Mouse (Mus musculus) ovary, postnatal 10 days (tissue): Measurements from ENCODE around the gene Il23a.
"Not testable (repeated sequence)": the region's sequence is repeated elsewhere in the genome, so short reads cannot be mapped to it uniquely, and the experiment has no call there.

Source experiments
- DNase-seq: peaks from one replicate; pipeline ENCODE4 v3.0.0; 2022; ENCODE audit warnings: low spot score

The Il23a gene

GRCm38 (mm10) chr10:128263393-128264310, 34.9 kb downstream of the Il23a start:
- DNase-seq = no peak

GRCm38 (mm10) chr10:128262300-128262699, 36.3 kb downstream of the Il23a start:
- DNase-seq = no peak

DNA sequence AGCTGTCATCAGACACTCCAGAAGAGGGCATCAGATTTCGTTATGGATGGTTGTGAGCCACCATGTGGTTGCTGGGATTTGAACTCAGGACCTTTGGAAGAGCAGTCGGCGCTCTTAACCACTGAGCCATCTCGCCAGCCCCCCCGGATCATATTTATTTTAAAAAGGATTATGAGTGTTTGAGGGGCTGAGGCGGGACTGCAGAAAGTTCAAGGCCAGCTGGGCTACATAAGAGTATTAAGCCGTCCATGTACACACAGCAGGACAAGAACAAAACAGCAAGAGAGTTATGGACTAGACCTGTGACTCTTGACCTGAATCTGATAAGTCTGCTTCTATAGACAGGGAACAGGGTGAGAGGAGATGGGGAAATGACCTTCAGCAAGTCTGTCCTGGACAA, 38.2 kb downstream of the Il23a start:
- DNase-seq = not testable (repeated sequence)

DNA sequence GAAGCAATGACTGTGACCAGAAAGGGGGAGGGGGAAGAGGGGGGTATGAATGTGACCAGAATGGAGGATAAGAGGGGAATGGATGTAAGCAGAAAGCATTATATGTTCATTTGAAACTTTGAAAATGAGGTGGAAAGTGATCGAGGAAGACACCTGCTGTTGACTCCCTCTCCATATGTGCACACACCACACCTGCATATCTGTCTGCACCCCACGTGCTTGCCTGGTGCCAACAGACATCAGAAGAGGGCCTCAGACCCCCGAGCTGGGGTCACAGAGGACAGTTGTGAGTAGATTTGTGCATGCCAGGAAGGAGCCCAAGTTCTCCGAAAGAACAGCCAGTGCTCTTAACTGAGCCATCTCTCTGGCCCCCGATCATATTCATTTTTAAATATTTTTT, 38.6 kb downstream of the Il23a start:
- no peak for DNase-seq

- no peak for DNase-seq
Observed at GRCm38 (mm10) chr10:128258953-128259352, 39.6 kb downstream of the Il23a start.

DNA sequence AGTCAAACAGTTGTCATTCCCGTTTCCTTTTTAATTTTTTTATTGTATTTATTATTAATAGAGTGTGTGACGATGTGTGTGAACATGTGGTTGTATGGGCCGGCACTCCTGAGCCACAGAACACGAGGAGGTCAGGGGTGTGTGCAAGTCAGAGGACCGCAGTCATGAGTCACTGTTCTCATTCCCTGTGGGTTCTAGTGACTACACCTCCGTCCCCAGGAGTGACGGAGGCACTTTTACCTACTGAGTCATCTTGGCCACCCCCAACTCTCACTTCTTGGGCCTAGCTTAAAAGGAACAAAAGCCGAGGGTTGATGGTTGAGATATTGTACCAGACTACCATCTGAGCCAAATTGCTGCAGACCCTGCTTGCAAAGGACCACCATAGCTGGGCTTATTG, 42.2 kb downstream of the Il23a start:
- DNase-seq = no peak

DNA sequence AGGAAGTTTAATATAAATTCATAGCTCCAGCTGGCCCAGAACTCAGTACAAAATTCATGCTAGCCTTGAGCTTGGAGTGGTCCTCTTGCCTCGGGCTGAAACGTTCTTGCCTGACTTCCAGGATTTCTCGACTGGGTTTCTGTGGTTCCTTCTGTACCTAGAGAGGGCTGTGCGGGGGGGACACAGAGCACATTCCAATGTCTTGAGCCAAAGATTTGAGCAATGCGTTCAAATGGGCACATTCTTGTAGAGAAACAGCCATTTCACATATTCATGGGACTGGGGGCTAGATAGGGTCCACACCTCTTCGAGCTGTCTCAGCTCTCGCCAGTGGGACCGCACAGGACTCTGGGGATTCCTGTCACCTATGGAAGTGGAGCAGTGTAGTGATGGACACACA, 42.6 kb downstream of the Il23a start:
- DNase-seq = no peak

- DNase-seq = no peak
Observed at GRCm38 (mm10) chr10:128253677-128254255, 44.8 kb downstream of the Il23a start, which contains the start of gene Apon. TSS of gene Apon (plus strand) at chr10:128254096.

- DNase-seq = no peak
Observed at GRCm38 (mm10) chr10:128250565-128250964, 48.0 kb downstream of the Il23a start.

- no peak for DNase-seq
Observed at GRCm38 (mm10) chr10:128247020-128247732, 51.4 kb downstream of the Il23a start.
